Mouse (Mus musculus): Measurements from ENCODE around the gene Traip.

Gene Traip

DNA sequence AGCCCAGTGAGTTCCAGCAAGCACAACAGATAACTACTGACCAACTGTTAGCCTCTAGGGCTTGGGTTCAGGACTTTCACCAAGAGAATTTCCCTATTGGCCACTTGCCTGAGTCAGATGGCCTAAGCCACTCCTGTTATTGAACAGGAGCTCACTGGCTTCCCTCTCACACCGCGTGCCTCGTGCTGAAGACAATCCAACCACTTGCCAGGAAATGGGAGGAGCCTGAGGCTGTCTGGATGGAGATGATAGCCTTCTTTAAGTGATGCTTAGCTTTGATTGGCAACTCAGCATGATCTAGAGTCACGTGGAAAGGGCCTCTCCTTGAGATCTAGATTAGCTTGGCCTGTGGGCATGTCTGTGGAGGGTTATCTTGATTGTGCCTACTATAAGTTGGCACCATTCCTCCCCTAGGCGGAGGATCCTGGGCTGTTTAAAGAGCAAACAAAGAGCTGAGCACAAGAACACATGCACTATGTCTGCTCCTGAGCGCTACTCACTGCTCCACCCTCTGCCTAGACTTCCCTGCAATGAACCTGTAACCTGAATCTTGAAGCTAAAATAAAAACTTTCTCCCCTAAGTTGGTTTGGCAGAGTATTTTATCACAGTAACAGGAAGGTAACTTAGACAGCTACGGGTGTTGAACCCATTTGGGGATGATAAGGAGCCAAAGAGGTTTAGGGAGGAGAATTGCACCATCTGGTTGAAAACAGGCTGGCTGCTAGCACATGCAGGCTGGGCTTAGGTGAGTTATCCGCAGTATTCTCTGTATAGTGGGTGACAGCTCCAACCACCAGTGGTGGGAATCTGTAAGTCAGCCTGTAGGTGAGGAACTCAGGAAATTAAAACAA is 22.0 kb downstream of the Traip start:
- no peak for DNase-seq (ENCODE audit: inconsistent ontology term)

DNA sequence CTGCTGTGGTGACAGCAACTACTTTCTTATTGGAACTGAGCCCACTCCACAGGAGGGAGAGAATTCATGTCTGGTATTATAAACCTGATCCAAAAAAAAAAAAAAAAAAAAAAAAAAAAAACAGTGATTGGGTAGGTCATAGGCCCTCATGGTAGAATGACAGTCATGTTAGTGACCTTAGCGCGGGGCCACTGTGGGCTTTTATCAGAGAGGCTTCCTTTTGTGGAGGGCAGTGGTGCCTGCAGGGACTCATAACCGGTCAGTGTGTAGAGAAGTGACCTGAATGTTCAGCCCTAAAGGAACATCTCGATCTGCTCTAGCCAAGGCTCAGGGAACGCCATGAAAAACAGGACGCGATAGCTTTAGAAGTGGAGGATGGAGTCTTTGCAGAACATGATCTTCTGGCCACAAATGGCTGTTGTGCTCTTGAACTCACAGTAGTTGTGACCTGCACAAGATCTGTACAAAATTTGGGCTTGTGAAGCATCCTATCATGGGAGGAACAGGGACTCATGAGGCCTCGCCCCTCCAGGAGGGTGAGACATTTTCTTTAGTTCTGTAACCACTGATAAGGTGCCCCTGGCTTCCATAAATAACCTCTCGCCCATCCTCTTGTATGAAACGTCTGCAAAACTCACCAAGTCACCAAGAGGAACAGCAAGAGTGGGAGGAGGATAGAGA is 24.7 kb downstream of the Traip start:
- DNase-seq (ENCODE audit: inconsistent ontology term): no peak

DNA sequence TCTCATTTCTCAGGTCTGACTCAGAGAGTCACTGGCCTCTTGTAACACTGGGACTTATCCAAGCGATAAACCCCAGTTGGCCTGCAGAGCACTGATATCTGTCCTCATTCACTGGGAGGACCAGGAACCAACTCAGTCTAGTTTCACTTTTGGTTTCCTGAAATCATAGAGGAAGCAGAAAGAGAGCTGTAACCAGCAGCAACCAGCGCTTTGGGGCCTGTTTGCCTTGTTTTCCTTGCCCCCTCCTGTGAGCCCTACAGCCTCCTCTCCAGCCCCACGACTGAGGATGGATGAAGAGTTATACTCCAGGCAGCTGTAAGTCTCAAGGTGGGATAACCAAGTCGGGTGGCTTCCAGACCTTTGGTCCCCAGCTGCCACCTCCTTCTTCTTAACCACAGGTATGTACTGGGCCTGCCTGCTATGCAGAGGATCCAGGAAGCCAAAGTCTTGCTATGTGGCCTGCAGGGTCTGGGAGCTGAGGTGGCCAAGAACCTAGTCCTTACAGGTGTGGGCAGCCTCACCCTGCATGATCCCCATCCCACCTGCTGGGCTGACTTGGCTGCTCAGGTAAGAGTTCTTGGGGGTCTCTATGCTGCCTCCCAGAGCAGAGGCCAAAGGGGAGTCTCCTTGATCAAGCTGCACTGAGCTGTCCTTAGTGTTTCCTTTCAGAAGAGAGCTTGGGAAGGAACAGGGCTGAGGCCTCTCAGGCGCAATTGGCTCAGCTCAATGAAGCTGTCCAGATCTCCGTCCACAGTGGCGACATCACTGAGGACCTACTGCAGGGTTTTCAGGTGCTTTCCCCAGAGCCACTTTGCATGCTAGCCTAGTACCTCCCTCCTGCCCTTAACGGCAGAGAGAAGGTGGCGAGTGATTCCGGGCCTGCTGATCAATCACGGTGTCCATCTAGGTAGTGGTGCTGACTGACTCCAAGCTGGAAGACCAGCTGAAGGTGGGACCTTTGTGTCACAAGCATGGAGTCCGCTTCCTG is 25.8 kb downstream of the Traip start, which contains the start of gene Uba7:
Gene Uba7 (plus strand): TSS at position 107 of the 988 bp plus-strand sequence.
- peak; percentile 74 for DNase-seq (ENCODE audit: inconsistent ontology term)

DNA sequence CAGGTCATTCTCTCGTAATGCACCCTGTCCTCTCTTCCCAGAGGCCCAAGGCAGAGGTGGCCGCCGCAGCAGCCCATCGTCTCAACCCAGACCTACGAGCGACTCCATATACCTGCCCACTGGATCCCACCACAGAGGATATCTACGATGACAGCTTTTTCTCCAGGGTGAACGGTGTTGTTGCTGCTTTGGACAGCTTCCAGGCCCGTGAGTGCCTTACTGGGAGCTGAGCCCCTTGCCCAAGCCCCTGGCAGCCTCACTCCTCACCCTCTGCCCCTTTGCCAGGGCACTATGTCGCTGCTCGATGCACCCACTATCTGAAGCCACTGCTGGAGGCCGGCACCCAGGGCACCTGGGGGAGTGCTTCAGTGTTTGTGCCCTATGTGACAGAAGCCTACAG is 28.9 kb downstream of the Traip start:
- DNase-seq (ENCODE audit: inconsistent ontology term): no peak

DNA sequence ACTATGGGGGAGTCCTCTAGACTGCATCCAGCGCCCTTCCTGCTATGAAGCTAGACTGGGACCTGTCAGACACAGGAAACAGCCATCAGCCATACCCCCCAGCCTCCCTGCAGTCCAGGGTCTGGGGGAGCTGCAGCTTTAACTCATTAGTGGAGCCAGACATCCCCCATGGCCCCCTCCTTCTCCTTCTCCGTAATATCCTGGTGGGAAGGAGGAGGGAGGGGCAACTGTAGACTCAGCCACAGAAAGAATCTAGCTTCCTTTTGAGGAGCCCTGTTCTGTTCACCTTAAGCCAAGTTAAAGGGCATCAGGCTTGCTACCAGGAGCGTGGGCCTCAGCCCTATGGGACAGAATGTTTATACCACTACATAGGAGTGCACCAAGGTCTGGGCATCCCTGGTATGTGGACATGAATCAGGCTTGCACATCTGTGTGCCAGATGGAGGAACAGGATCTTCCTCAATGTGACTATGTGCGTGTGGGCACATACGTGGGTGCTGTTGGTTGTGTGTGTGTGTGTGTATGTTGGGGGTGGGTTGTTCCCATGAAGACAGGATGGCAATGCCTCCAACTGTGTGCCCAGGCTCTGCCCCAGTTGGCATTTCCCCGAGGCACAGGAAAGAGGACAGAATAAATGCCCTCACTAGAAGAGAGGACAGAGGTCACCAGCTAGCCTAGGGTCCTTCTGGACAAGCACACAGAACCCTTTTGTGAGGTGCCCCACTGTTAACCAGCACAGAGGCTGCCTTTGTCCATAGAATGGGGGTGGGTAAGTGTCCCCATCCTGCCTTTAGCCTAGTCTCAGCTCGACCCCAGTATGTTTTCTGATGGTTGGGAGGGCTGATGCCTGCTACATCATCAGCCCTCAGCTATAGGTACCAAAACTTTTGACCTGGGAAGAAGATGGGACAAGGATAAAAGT is 32.0 kb downstream of the Traip start:
- no peak for DNase-seq (ENCODE audit: inconsistent ontology term)

DNA sequence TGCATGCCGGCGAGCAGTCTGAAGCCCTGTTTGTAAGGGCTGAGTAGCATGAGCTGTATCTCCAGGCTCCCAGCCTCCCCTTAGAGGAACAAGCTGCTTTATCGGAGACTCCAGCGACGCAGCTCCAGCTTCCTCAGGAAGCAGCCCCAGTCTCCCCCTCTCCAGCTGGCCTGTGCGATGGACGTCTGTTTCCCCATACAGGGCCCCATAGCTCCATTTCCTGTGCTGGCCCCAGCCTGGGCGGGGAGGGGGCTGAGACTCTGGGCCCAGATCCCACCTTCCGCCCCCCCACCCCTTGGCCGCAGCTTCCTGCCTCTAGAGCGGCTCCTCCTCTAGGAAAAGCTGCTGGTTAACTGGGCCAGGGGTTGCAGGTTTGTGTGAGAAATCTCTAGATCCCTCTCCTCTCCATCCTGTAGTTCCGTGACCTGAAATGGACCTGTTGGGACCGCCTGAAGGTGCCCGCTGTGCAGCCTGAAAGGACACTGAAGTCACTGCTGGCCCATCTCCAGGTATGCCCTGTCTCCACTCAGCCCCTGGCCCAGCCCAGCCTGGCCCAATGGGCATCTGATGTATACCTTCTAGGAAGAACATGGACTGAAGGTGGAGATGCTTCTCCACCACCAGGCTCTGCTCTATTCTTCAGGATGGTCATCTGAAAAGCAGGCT is 32.9 kb downstream of the Traip start, which contains the start of gene Gm20661:
Gene Gm20661 (plus strand): TSS at position 378 of the 666 bp plus-strand sequence.
- peak; percentile 43 for DNase-seq (ENCODE audit: inconsistent ontology term)

DNA sequence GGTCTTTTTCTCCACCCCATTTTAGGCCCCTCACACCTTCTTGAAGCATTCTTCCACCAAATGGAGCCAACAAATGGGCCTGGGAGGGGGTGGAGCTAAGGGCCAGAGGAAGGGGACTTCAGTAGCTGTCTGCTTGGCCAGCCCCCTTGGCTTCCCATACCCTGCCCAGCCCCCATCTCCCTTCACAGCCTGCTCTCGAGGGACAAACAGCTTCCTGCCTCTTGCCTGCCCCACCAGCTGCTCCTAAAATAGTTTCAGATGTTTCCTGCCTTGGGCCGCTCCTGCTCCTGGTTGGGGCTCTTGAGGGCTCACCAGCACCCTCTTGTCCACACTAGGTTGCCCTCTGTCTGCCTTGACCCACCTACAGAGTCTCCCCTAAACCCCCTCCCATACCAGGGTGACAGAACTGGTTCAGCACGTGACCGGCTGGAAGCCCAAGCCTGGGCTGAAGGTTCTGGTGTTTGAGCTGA is 33.5 kb downstream of the Traip start:
- DNase-seq (ENCODE audit: inconsistent ontology term): no peak

DNA sequence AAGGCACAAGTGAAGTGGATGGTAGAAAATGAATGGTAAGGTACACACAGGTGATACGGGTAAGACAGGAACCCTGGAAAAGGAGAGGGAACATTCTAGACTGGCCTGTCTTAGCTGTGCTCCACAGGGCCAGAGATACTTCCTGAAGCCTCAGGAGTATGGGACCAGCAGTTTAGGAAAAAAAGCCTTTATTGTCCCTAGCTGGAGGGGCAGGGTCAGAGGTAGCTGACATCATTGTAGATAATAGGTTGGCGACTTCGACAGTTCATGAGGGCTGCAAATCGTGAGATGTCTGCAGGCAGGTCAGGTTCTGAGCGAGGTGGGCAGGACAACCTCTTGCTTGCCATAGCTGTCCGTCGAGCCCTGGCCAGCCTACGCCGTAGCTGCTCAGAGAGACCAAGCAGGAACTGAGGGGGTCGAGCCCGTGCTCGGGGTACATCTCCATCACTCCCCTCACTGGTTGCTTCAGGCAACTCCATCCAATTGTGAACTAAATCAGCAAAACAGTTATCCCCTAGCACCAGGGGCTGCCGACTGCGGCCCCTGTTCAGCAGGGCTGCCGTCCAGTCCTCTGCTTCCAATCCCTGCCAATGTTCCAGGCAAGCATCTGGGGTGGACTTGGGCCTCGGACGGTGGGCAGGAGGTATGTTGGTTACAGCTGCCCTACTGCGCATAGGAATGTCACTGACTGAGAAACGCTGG is 34.3 kb downstream of the Traip start:
- no peak for DNase-seq (ENCODE audit: inconsistent ontology term)

DNA sequence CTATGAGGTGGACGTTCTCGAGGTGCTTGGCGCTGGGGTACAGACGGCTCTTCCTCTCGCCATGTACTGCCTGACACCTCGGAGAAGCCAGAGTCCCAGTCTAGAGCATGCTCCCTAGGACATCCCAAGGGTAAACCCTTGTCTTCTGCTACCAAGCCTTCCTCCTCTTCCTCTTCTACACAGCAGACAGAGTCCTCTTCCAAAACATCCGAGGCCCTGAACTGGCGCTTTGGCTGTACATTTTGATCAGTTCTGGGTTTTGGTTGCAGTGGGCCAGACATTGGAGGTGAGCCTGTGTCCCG is 34.8 kb downstream of the Traip start:
- no peak for DNase-seq (ENCODE audit: inconsistent ontology term)

DNA sequence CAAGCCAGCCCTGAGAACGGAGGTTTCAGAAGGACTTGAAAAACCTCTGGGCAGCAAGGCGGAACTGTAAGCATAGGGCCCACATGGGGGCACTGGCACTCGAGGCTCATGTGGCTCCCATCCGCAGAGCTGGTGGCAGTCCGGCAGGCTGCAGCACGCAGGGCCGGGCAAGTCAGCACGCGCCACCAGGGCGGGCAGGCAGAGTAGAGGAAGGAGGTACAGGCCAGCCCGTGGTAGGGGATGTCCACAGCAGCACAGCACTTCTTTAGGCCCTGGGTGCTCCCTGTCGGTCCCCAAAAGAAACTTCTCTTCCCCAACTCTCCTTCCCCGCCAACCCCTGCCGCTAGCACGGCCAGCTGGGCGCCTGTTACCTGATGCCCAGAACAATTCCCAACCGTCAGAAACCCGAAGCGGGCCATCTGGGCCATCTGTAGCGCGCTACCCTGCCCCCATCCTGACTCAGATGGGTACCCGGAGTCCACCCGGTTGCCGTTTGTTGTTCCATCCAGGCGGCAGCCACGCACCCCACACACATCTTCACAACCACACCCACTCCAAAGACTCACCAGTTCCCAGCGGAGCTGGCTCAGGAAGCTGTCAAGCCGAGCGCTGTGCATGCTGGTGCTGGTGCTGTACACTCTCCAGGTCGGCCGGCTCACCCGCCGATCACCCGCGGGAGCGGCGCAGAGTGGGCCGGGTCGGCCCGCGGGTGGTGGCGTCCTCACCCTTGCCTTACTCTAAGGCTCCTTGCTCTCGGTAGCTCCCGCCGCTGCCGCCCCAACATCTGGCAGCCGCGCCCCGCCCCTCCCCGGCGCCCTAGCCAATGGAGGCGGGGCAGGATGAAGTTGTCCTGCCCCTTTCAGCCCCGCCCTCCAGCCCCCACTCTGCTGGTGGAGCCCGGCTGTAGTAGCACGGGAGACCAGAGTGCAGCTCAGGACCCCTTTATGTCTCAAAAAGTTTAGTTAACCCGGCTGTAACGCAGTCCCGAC is 35.5 kb downstream of the Traip start, which contains the start of gene Inka1:
Gene Inka1 (minus strand): TSS at position 749 of the 989 bp plus-strand sequence.
- peak; percentile 88 for DNase-seq (ENCODE audit: inconsistent ontology term)

DNA sequence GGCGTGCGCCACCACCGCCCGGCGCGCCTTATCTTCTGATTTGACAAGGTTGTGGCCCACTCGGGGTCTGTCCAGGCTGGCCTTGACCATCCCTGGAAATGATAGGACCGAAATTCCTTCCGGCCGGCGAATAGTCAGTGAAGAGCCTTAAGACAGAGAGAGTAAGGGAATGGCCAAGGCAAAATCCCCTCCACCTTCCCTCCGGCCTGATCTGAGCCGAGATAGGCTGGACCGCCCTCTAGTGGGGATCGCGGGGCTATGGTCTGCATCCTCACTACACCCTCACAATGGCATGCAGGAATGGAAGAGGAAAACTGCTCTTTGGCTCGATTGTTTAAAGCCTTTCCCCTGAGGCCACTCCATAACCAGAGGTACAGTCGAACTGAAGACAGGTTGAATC is 36.4 kb downstream of the Traip start:
- DNase-seq (ENCODE audit: inconsistent ontology term): peak; percentile 83

DNA sequence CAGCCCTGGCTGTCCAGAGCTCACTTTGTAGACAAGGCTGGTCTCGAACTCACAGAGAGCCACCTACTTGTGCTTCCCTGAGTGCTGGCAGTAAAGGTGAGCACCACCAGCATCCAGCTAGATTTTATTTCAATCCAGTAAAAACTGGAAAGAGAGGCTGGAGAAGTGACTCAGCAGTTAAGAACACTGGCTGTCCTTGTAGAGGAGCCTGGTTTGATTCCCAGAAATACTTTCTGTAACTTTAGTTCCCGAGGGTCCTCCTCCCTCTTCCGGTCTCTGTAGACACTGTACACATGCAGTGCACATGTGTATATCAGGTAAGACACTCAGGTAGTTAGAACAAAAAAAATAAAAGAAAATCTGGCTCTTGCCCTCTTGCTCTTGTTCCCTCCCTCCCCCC is 38.0 kb downstream of the Traip start:
- no peak for DNase-seq (ENCODE audit: inconsistent ontology term)

DNA sequence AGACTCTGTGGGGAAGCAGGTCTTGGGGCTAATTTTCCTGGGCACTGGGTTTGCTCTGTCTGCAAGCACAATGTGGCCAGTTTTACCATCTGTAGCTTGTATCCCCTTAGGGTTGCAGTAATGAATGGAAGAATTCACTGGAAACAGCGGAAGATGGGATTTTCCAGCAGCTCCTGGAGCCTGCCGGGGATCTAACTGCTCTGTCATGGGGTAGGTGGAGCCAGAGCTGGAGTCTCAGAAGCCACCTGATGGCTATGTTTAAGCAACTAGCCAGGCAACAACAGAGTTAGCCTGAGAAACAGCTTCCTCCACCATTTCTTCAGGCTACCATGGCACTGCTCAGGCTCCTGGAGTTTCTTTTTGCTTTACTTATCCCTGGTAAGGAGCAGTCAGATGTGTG is 42.3 kb downstream of the Traip start, which contains the start of gene Cdhr4:
Gene Cdhr4 (plus strand): TSS at position 301 of the 400 bp plus-strand sequence.
- DNase-seq (ENCODE audit: inconsistent ontology term): no peak

DNA sequence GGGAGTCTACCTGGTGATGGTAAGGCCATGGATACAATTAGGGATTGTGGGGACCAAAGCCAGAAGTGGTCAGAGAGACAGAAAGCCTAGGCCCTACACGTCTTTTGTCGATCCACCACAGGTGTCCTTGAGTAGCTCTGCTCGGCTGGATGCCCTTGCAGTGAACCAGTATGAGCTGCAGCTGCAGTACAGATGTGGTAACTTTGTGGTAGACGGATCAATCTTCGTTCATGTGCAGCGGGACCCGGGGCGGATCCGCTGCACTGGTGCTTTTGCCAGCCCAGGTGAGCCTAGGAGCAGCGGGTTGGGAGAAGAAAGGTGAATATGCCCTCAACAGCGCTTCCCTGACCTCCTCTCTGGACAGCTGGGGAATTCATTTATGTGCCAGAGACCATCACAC is 43.1 kb downstream of the Traip start:
- DNase-seq (ENCODE audit: inconsistent ontology term): no peak

DNA sequence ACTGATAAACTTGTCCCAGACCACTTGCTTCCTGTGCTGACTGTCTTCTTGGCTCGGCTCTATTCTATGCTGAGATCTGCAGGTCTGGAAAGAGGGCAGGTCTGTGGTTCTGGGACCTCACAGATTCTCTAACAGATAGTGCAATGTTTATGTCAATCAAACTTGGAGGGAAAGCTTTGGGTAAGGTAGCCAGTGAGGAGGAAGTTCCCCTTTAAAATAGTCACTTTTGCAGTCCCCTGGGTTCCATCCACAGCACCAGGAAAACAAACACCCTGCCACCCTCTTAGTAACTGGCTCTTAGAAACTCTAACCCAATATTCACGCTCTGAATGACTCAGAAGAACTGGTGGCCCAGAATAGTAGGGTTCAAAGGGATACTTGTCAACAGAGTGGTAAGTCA is 44.5 kb downstream of the Traip start:
- no peak for DNase-seq (ENCODE audit: inconsistent ontology term)

DNA sequence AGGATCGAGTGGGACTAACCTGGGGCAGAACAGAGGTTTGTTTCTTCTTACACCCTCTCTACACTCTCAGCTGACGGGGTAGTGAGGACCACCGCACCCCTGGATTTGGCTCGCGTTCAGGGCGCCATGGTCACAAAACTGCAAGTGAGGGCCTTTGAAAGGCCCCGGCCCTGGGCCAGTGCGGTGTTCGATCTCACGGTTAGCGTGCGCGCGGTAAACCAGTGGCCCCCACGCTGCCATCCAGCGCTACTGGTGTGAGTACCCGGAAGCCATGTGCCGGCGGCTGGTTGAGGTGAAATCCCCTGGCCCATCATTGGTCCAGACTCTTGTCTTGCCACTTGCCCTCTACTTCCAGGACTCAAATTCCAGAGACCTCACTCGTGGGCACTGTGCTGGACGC is 45.6 kb downstream of the Traip start:
- no peak for DNase-seq (ENCODE audit: inconsistent ontology term)

DNA sequence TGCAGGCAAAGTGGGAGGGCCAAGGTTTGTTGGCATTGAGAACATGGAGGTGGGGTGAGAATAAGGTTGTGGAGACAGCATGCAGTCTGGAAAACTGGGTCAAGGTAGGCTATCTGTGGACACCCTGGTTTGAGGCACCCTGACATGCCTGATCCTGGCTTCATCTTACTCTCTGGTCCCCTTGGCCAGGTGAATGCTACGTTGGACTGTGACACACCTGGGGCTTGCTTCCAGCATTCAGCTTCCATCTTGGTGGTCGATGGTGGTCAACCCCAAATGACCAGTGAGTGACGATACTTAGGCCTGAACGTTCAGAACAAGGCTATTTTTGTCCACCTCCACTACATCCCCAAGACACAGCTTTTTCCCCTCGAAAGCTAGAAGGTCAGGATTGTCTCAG is 46.1 kb downstream of the Traip start, which contains the start of gene Gm20662:
Gene Gm20662 (plus strand): TSS at position 301 of the 400 bp plus-strand sequence.
- DNase-seq (ENCODE audit: inconsistent ontology term): no peak
